Mouse (Mus musculus) stomach, embryonic 15.5 days (tissue): ENCODE data around the gene Baz2b. TPM values are rescaled to one million over a fixed set of nuclear protein-coding genes. Genes with fewer than 3 reads are reported as not detected.
"Not testable (repeated sequence)": the region's sequence is repeated elsewhere in the genome, so short reads cannot be mapped to it uniquely, and the experiment has no call there.

ENCODE experiments used
- ATAC-seq: fragments of 200-750 bp; cut with Nextera tagmentation; 2 replicates; pipeline ENCODE4 v1.8.0; 2017; ENCODE audit warnings: low read depth, moderate number of reproducible peaks, moderate TSS enrichment; ENCODE audit not compliant: insufficient read depth, low FRiP score
- H3K27ac ChIP-seq: fragments of 300-500 bp; sonication (generic); 2 replicates; pipeline ENCODE4 v1.5.1; 2015; ENCODE audit warnings: mild to moderate bottlenecking, inconsistent platforms
- H3K27me3 ChIP-seq: fragments of 300-500 bp; sonication (generic); replicated peaks from 2 replicates; pipeline ENCODE4 v1.6.1; 2015; ENCODE audit warnings: inconsistent platforms
- H3K36me3 ChIP-seq: fragments of 300-500 bp; sonication (generic); 2 replicates; pipeline ENCODE4 v1.6.1; 2015; ENCODE audit warnings: inconsistent platforms
- H3K4me1 ChIP-seq: fragments of 300-500 bp; sonication (generic); 2 replicates; pipeline ENCODE4 v1.6.1; 2015; ENCODE audit warnings: inconsistent platforms
- H3K4me2 ChIP-seq: fragments of 300-500 bp; sonication (generic); 2 replicates; pipeline ENCODE4 v1.6.1; 2015; ENCODE audit warnings: mild to moderate bottlenecking, inconsistent platforms
- H3K4me3 ChIP-seq: fragments of 300-500 bp; sonication (generic); replicated peaks from 2 replicates; pipeline ENCODE4 v1.5.1; 2015; ENCODE audit warnings: inconsistent platforms
- H3K9ac ChIP-seq: fragments of 300-500 bp; sonication (generic); 2 replicates; pipeline ENCODE4 v1.6.1; 2015; ENCODE audit warnings: inconsistent platforms
- H3K9me3 ChIP-seq: fragments of 300-500 bp; sonication (generic); 2 replicates; pipeline ENCODE4 v1.6.1; 2016; ENCODE audit warnings: inconsistent platforms
- WGBS: fragments of 180-500 bp; shearing (Covaris S2); methylation state at CpG from one replicate; pipeline ENCODE4 v1.1.7; 2015; 5-methylcytosine and 5-hydroxymethylcytosine counted together
- polyA plus RNA-seq: library from polyadenylated mRNA; unstranded; fragments of >200 nt; fragmentation: Nextera tagmentation; extraction: Ambion mirVana; gene quantifications from 2 replicates; pipeline ENCODE4 v1.2.1, GENCODE M21; 2015

Baz2b gene
- polyA plus RNA-seq, 1 experiment from 2014 or later = 47.8 TPM

DNA sequence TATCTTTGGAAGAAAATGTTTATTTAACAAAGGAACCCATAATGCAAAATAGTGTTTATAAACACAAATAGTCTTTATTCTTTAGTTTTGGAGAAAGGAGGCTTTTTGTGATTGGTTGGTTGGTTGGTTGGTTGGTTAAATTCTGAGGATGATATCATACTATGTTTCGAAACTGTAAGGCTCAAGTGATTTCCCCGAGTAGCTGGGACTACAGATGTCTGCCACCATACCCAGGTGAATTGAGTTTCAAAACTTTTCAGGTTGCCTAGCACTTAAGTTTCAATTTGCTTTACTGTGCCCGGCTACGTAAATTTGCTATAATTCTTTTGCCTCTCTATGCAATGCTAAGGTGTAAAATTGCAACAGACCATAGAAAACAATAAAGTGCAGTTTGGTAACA, 127.4 kb downstream of the Baz2b start:
- H3K9ac ChIP-seq = no peak overlapping the region
- no peak for ATAC-seq
- no peak overlapping the region for H3K27ac ChIP-seq
- no peak overlapping the region for H3K4me2 ChIP-seq
- H3K27me3 ChIP-seq = no peaks in the 10 kb centered on the region
- no peaks in the 10 kb centered on the region for H3K9me3 ChIP-seq
- no peaks in the 10 kb centered on the region for H3K4me1 ChIP-seq
- H3K36me3 ChIP-seq = no peaks in the 10 kb centered on the region
- no peak overlapping the region for H3K4me3 ChIP-seq
- 92% methylated on average over 4 of the region's 4 CpGs for WGBS

DNA sequence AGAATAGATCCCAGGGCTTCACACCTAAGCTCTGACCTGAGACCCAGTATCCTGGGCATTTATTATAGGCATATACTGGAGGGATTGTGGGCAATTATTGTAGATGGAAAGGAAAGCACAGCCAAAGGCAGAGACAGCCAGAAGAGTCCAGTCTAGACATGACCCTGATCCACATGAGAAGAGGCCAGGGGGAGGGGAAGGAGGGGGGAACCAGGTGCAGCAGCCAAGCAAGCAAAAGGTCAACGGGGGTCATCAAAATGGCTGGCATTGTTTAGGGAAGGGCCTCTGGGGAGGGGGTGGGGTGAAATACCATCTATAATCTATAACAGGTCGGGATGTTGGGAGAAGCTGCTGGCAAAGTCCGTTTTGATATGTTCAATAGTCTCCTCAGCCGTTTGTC, 128.8 kb downstream of the Baz2b start:
- H3K9me3 ChIP-seq = no peaks in the 10 kb centered on the region
- 32% methylated on average over 4 of the region's 4 CpGs for WGBS
- no peak overlapping the region for H3K9ac ChIP-seq
- H3K4me3 ChIP-seq = no peak overlapping the region
- H3K36me3 ChIP-seq = no peaks in the 10 kb centered on the region
- H3K4me2 ChIP-seq = no peak overlapping the region
- no peak overlapping the region for H3K27ac ChIP-seq
- no peaks in the 10 kb centered on the region for H3K27me3 ChIP-seq
- no peaks in the 10 kb centered on the region for H3K4me1 ChIP-seq
- no peak for ATAC-seq

GRCm38 (mm10) chr2:60077631-60078030, 132.0 kb downstream of the Baz2b start:
- 61% methylated on average over 9 of the region's 9 CpGs for WGBS
- no peak overlapping the region for H3K4me3 ChIP-seq
- H3K9me3 ChIP-seq = no peaks in the 10 kb centered on the region
- H3K36me3 ChIP-seq = no peaks in the 10 kb centered on the region
- no peak overlapping the region for H3K27ac ChIP-seq
- ATAC-seq = no peak
- H3K4me1 ChIP-seq = no peaks in the 10 kb centered on the region
- H3K9ac ChIP-seq = no peak overlapping the region
- no peaks in the 10 kb centered on the region for H3K27me3 ChIP-seq
- H3K4me2 ChIP-seq = no peak overlapping the region

- H3K4me1 ChIP-seq = no peaks in the 10 kb centered on the region
- no peaks in the 10 kb centered on the region for H3K9me3 ChIP-seq
- WGBS = 65% methylated on average over 7 of the region's 7 CpGs
- ATAC-seq = no peak
- no peaks in the 10 kb centered on the region for H3K27me3 ChIP-seq
- H3K36me3 ChIP-seq = no peaks in the 10 kb centered on the region
- no peak overlapping the region for H3K27ac ChIP-seq
- H3K4me3 ChIP-seq = no peak overlapping the region
- no peak overlapping the region for H3K9ac ChIP-seq
- H3K4me2 ChIP-seq = no peak overlapping the region
Measured at GRCm38 (mm10) chr2:60076800-60077199, 132.8 kb downstream of the Baz2b start.

GRCm38 (mm10) chr2:60076025-60076424, 133.6 kb downstream of the Baz2b start:
- no peak for ATAC-seq
- 71% methylated on average over 1 of the region's 1 CpGs for WGBS
- Histone ChIP-seq H3K27me3 (no peaks in the 10 kb centered on the region), H3K36me3 (no peaks in the 10 kb centered on the region), H3K9me3 (no peaks in the 10 kb centered on the region), H3K4me2 (no peak overlapping the region), H3K27ac (no peak overlapping the region), H3K4me1 (no peaks in the 10 kb centered on the region), H3K9ac (no peak overlapping the region), H3K4me3 (no peak overlapping the region)

DNA sequence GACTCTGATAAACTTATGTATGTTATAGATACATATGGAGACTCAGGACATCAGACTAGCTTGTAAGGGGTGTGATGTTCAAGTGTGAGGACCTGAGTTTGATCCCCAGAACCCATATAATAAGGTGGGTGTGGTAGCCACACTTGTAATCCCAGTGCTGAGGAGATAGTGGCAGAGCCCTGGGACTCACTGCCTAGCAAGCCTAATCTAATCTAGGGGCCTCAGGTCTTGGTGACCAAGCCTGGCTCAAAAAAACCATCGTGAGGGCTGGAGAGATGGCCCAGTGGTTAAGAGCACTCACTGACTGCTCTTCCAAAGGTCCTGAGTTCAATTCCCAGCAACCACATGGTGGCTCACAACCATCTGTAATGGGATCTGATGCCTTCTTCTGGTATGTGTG, 135.8 kb downstream of the Baz2b start:
- H3K4me1 ChIP-seq, ATAC-seq, H3K36me3 ChIP-seq, H3K4me3 ChIP-seq, H3K9me3 ChIP-seq, H3K27ac ChIP-seq, H3K4me2 ChIP-seq, H3K9ac ChIP-seq, H3K27me3 ChIP-seq: not testable (repeated sequence)
- 81% methylated on average over 1 of the region's 1 CpGs for WGBS

DNA sequence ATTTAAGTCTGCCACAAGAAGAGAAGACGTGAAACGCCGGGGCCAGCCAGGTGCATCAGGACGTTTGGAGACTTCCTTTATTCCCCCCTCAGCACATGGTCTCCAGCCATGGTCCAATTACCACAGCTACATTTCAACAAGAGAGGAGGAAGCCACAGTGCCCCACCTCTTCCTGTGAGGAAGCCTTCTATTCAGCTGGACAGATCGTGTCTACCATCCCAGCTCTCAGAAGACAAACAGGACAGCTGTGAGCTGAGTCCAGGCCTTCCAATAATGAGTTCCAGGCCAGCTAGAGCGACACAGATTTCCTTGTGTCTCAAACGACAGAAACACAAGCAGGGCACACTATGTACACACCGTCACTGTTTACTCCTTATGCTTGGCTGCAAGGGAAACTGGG, 137.8 kb downstream of the Baz2b start:
- Histone ChIP-seq H3K4me1 (no peaks in the 10 kb centered on the region), H3K27ac (no peak overlapping the region), H3K9ac (no peak overlapping the region), H3K27me3 (no peaks in the 10 kb centered on the region), H3K4me3 (no peak overlapping the region), H3K9me3 (no peaks in the 10 kb centered on the region), H3K36me3 (no peaks in the 10 kb centered on the region), H3K4me2 (no peak overlapping the region)
- 51% methylated on average over 8 of the region's 8 CpGs for WGBS
- ATAC-seq = no peak; the same call in 1 of the 2 replicates

DNA sequence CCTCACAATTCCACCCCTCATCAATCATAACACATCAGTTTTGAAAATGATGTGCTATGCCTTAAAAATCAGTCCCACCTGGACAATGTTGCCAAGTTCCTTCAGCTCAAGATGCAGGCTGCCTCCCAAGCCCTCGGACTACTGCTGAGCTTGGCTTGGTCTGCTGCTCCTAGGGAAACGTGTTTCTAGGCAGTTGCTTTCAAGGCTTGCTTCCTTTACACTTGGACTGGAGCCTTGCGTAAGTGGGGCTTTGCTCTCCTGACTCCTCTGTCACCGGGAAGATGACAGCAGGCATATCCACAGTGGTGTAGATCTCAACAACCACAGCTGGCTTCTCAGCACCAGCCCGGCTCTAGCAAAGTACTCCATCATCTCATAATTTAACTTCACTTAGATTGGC, 138.7 kb downstream of the Baz2b start:
- H3K9ac ChIP-seq = no peak overlapping the region
- ATAC-seq = no peak
- H3K4me2 ChIP-seq = no peak overlapping the region
- no peak overlapping the region for H3K27ac ChIP-seq
- H3K9me3 ChIP-seq = no peaks in the 10 kb centered on the region
- no peaks in the 10 kb centered on the region for H3K4me1 ChIP-seq
- no peak overlapping the region for H3K4me3 ChIP-seq
- no peaks in the 10 kb centered on the region for H3K27me3 ChIP-seq
- no peaks in the 10 kb centered on the region for H3K36me3 ChIP-seq
- 66% methylated on average over 5 of the region's 5 CpGs for WGBS

GRCm38 (mm10) chr2:60068468-60068867, 141.2 kb downstream of the Baz2b start:
- Histone ChIP-seq H3K27ac (no peak overlapping the region), H3K36me3 (no peaks in the 10 kb centered on the region; the same call in 1 of the 2 replicates), H3K9me3 (no peaks in the 10 kb centered on the region), H3K4me1 (no peaks in the 10 kb centered on the region), H3K9ac (no peak overlapping the region), H3K4me3 (no peak overlapping the region), H3K27me3 (no peaks in the 10 kb centered on the region), H3K4me2 (no peak overlapping the region)
- ATAC-seq = no peak
- 85% methylated on average over 3 of the region's 3 CpGs for WGBS

GRCm38 (mm10) chr2:60065415-60065814, 144.2 kb downstream of the Baz2b start:
- WGBS = 77% methylated on average over 5 of the region's 5 CpGs
- H3K27me3 ChIP-seq = no peaks in the 10 kb centered on the region
- no peaks in the 10 kb centered on the region; the same call in 1 of the 2 replicates for H3K36me3 ChIP-seq
- H3K4me1 ChIP-seq = no peaks in the 10 kb centered on the region
- no peak overlapping the region for H3K4me3 ChIP-seq
- ATAC-seq = no peak
- H3K9ac ChIP-seq = no peak overlapping the region
- H3K9me3 ChIP-seq = no peaks in the 10 kb centered on the region
- no peak overlapping the region for H3K4me2 ChIP-seq
- no peak overlapping the region for H3K27ac ChIP-seq

DNA sequence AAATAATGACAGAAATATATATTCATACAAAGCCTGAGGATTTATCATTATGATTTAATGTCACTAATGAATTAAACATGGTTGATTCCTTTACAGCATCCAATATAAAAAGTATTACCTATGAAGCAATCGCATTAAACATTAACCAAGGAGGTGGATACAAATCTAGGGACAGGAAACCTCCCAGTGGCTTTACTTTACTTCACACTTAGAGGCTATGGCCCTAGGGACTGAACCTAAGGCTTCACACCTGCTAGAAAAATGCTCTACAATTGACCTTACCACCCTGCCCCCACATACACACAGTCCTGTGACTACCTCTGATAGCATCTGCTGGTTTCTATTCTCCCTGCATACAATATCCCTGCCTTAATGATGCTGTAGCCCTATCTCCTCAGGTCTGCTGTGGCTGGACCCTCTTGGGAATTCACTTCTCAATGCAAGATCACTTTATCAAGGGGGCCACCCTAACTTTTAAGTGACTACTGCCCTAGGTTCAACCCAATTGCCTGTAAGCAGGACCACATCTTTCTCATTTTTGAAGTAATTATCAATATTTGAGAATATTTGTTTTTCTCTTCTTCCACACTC, 149.4 kb downstream of the Baz2b start:
- Histone ChIP-seq H3K4me1 (0 out of 2 replicates have a peak, but pooled peaks cover 2% of the 10 kb centered on the region), H3K9me3 (no peaks in the 10 kb centered on the region), H3K9ac (no peak overlapping the region), H3K4me3 (no peak overlapping the region), H3K4me2 (no peak overlapping the region), H3K27me3 (no peaks in the 10 kb centered on the region), H3K36me3 (no peaks in the 10 kb centered on the region; the same call in 1 of the 2 replicates), H3K27ac (no peak overlapping the region)
- 95% methylated on average over 1 of the region's 1 CpGs for WGBS
- no peak for ATAC-seq

DNA sequence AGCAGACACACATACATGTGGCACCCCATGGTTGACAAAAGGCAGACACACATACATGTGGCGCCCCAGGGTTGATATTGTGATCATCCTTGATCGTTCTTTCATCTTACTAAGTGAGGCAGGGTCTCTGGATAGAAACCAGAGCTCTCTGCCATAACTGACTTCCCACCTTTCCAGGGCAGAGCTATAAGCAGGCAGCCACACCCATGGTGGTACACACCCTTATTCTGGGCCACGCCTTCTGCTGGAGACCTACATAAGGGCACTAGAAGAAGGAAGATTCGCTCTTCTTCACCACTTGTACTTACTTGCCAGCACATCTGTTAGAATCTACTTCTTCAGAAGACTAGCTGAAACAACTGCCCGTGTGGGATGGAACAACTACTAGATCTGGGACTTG, 150.3 kb downstream of the Baz2b start:
- 89% methylated on average over 5 of the region's 5 CpGs for WGBS
- Histone ChIP-seq H3K9me3 (no peaks in the 10 kb centered on the region), H3K27me3 (no peaks in the 10 kb centered on the region), H3K9ac (no peak overlapping the region), H3K4me1 (0 out of 2 replicates have a peak, but pooled peaks cover 2% of the 10 kb centered on the region), H3K36me3 (no peaks in the 10 kb centered on the region; the same call in 1 of the 2 replicates), H3K4me3 (no peak overlapping the region), H3K4me2 (no peak overlapping the region), H3K27ac (no peak overlapping the region)
- ATAC-seq = no peak

- H3K4me2 ChIP-seq = no peak overlapping the region
- H3K27me3 ChIP-seq = no peaks in the 10 kb centered on the region
- no peaks in the 10 kb centered on the region for H3K36me3 ChIP-seq
- H3K27ac ChIP-seq = no peak overlapping the region
- 0 out of 2 replicates have a peak, but pooled peaks cover 2% of the 10 kb centered on the region for H3K4me1 ChIP-seq
- H3K9me3 ChIP-seq = no peaks in the 10 kb centered on the region
- no peak overlapping the region for H3K9ac ChIP-seq
- WGBS = 27% methylated on average over 4 of the region's 4 CpGs
- no peak for ATAC-seq
- H3K4me3 ChIP-seq = no peak overlapping the region
Measured at GRCm38 (mm10) chr2:60056043-60056442, 153.6 kb downstream of the Baz2b start.
